Mouse (Mus musculus): Measurements from ENCODE around the gene Cfap61. TPM values are rescaled to one million over a fixed set of nuclear protein-coding genes. Genes with fewer than 3 reads are reported as not detected.
"Not testable (repeated sequence)": the region's sequence is repeated elsewhere in the genome, so short reads cannot be mapped to it uniquely, and the experiment has no call there.

Cfap61 gene
- polyA plus RNA-seq, 1 experiment from 2014 or later, result 2.7 TPM

GRCm38 (mm10) chr2:145903061-145903901, 31.3 kb upstream of the Cfap61 start:
- peak overlapping the region; percentile 63 for H3K4me2 ChIP-seq
- H3K27me3 ChIP-seq (replicated peaks), result no peaks in the 10 kb centered on the region
- peak; percentile 98 for ATAC-seq (ENCODE audit: low FRiP score)
- peaks cover 27% of the 10 kb centered on the region for H3K4me1 ChIP-seq
- WGBS, result under 1% methylated on average over 68 of the region's 68 CpGs
- no peaks in the 10 kb centered on the region for H3K9me3 ChIP-seq (replicated peaks)
- H3K4me3 ChIP-seq (replicated peaks), result peak overlapping the region; percentile 100
- H3K27ac ChIP-seq (replicated peaks), result peak overlapping the region; percentile 84
- peaks cover 4% of the 10 kb centered on the region for H3K36me3 ChIP-seq
- H3K9ac ChIP-seq (replicated peaks), result peak overlapping the region; percentile 93

GRCm38 (mm10) chr2:145903983-145904616, 30.5 kb upstream of the Cfap61 start:
- Histone ChIP-seq H3K4me1 (peaks cover 27% of the 10 kb centered on the region), H3K9ac (replicated peaks) (peak overlapping the region; percentile 93), H3K4me2 (peak overlapping the region; percentile 63), H3K36me3 (peaks cover 10% of the 10 kb centered on the region), H3K27ac (replicated peaks) (0 out of 2 replicates have a peak overlapping the region, but pooled peaks have one; percentile 84), H3K4me3 (replicated peaks) (peak overlapping the region; percentile 100), H3K27me3 (replicated peaks) (no peaks in the 10 kb centered on the region), H3K9me3 (replicated peaks) (no peaks in the 10 kb centered on the region)
- 31% methylated on average over 12 of the region's 12 CpGs for WGBS
- ATAC-seq (ENCODE audit: low FRiP score), result no peak

- Histone ChIP-seq H3K4me3 (replicated peaks) (no peak overlapping the region), H3K27ac (replicated peaks) (no peak overlapping the region), H3K9ac (replicated peaks) (no peak overlapping the region), H3K9me3 (replicated peaks) (no peaks in the 10 kb centered on the region), H3K36me3 (peaks cover 17% of the 10 kb centered on the region), H3K4me2 (no peak overlapping the region), H3K4me1 (peaks cover 27% of the 10 kb centered on the region), H3K27me3 (replicated peaks) (no peaks in the 10 kb centered on the region)
- ATAC-seq (ENCODE audit: low FRiP score), result no peak
- 89% methylated on average over 6 of the region's 6 CpGs for WGBS
Observed at GRCm38 (mm10) chr2:145905156-145905555, 29.4 kb upstream of the Cfap61 start.

GRCm38 (mm10) chr2:145905884-145906283, 28.7 kb upstream of the Cfap61 start:
- not testable (repeated sequence) for H3K27me3 ChIP-seq (replicated peaks); ATAC-seq (ENCODE audit: low FRiP score); H3K9me3 ChIP-seq (replicated peaks); H3K27ac ChIP-seq (replicated peaks); H3K4me2 ChIP-seq; H3K4me3 ChIP-seq (replicated peaks); H3K9ac ChIP-seq (replicated peaks)
- Histone ChIP-seq H3K4me1 (peaks cover 27% of the 10 kb centered on the region), H3K36me3 (peaks cover 21% of the 10 kb centered on the region)
- 49% methylated on average over 4 of the region's 4 CpGs for WGBS

GRCm38 (mm10) chr2:145920941-145921650, 13.5 kb upstream of the Cfap61 start:
- peaks cover 76% of the 10 kb centered on the region for H3K36me3 ChIP-seq

GRCm38 (mm10) chr2:145936975-145937374, 2.4 kb downstream of the Cfap61 start:
- 83% methylated on average over 8 of the region's 8 CpGs for WGBS
- ATAC-seq (ENCODE audit: low FRiP score), result no peak
- Histone ChIP-seq H3K4me3 (replicated peaks) (no peak overlapping the region), H3K4me2 (no peak overlapping the region), H3K9ac (replicated peaks) (no peak overlapping the region), H3K4me1 (peaks cover 9% of the 10 kb centered on the region), H3K27ac (replicated peaks) (no peak overlapping the region), H3K36me3 (peaks cover 8% of the 10 kb centered on the region), H3K9me3 (replicated peaks) (no peaks in the 10 kb centered on the region), H3K27me3 (replicated peaks) (no peaks in the 10 kb centered on the region)

More at GRCm38 (mm10) chr2:145920941-145921650, 13.5 kb upstream of the Cfap61 start:
- Histone ChIP-seq H3K27me3 (replicated peaks) (no peaks in the 10 kb centered on the region), H3K9ac (replicated peaks) (no peak overlapping the region), H3K4me3 (replicated peaks) (no peak overlapping the region), H3K4me2 (no peak overlapping the region), H3K27ac (replicated peaks) (no peak overlapping the region), H3K4me1 (no peaks in the 10 kb centered on the region), H3K9me3 (replicated peaks) (no peaks in the 10 kb centered on the region)
- WGBS, result 95% methylated on average over 8 of the region's 8 CpGs
- ATAC-seq (ENCODE audit: low FRiP score), result no peak

- 76% methylated on average over 3 of the region's 3 CpGs for WGBS
- H3K36me3 ChIP-seq, result no peaks in the 10 kb centered on the region
Observed at GRCm38 (mm10) chr2:145941403-145941802, 6.8 kb downstream of the Cfap61 start.

GRCm38 (mm10) chr2:145944286-145944685, 9.7 kb downstream of the Cfap61 start:
- no peaks in the 10 kb centered on the region for H3K36me3 ChIP-seq
- no peaks in the 10 kb centered on the region for H3K27me3 ChIP-seq (replicated peaks)
- H3K4me3 ChIP-seq (replicated peaks), result no peak overlapping the region
- H3K27ac ChIP-seq (replicated peaks), result no peak overlapping the region
- 61% methylated on average over 3 of the region's 3 CpGs for WGBS
- H3K9ac ChIP-seq (replicated peaks), result no peak overlapping the region
- no peak overlapping the region for H3K4me2 ChIP-seq
- ATAC-seq (ENCODE audit: low FRiP score), result no peak
- peaks cover 8% of the 10 kb centered on the region; the same call in 1 of the 2 replicates for H3K4me1 ChIP-seq
- no peaks in the 10 kb centered on the region for H3K9me3 ChIP-seq (replicated peaks)

More at GRCm38 (mm10) chr2:145941403-145941802, 6.8 kb downstream of the Cfap61 start:
- no peak overlapping the region for H3K4me2 ChIP-seq
- H3K9ac ChIP-seq (replicated peaks), result no peak overlapping the region
- no peak for ATAC-seq (ENCODE audit: low FRiP score)
- H3K27me3 ChIP-seq (replicated peaks), result no peaks in the 10 kb centered on the region
- H3K27ac ChIP-seq (replicated peaks), result no peak overlapping the region
- H3K4me1 ChIP-seq, result no peaks in the 10 kb centered on the region
- no peaks in the 10 kb centered on the region for H3K9me3 ChIP-seq (replicated peaks)
- no peak overlapping the region for H3K4me3 ChIP-seq (replicated peaks)

- no peaks in the 10 kb centered on the region for H3K36me3 ChIP-seq
- no peak overlapping the region; the same call in 1 of the 2 replicates for H3K27ac ChIP-seq (replicated peaks)
- H3K4me3 ChIP-seq (replicated peaks), result no peak overlapping the region
- no peak overlapping the region for H3K9ac ChIP-seq (replicated peaks)
- H3K4me2 ChIP-seq, result no peak overlapping the region
- 70% methylated on average over 7 of the region's 7 CpGs for WGBS
- ATAC-seq (ENCODE audit: low FRiP score), result no peak
- peaks cover 19% of the 10 kb centered on the region; the same call in 1 of the 2 replicates for H3K4me1 ChIP-seq
- no peaks in the 10 kb centered on the region for H3K9me3 ChIP-seq (replicated peaks)
- no peaks in the 10 kb centered on the region for H3K27me3 ChIP-seq (replicated peaks)
Observed at GRCm38 (mm10) chr2:145948402-145948954, 13.9 kb downstream of the Cfap61 start.

GRCm38 (mm10) chr2:145949475-145950068, 15.0 kb downstream of the Cfap61 start:
- Histone ChIP-seq H3K27me3 (replicated peaks) (no peaks in the 10 kb centered on the region), H3K9me3 (replicated peaks) (no peaks in the 10 kb centered on the region), H3K27ac (replicated peaks) (peak overlapping the region; percentile 48; the same call in 1 of the 2 replicates), H3K36me3 (no peaks in the 10 kb centered on the region), H3K4me2 (peak overlapping the region; percentile 17; the same call in 1 of the 2 replicates), H3K9ac (replicated peaks) (no peak overlapping the region), H3K4me3 (replicated peaks) (no peak overlapping the region), H3K4me1 (peaks cover 19% of the 10 kb centered on the region; the same call in 1 of the 2 replicates)
- ATAC-seq (ENCODE audit: low FRiP score), result peak; percentile 43; the same call in 1 of the 2 replicates
- WGBS, result 11% methylated on average over 11 of the region's 11 CpGs

GRCm38 (mm10) chr2:145950239-145950638, 15.7 kb downstream of the Cfap61 start:
- Histone ChIP-seq H3K4me3 (replicated peaks) (no peak overlapping the region), H3K9ac (replicated peaks) (no peak overlapping the region), H3K4me1 (peaks cover 19% of the 10 kb centered on the region; the same call in 1 of the 2 replicates), H3K27me3 (replicated peaks) (no peaks in the 10 kb centered on the region), H3K36me3 (no peaks in the 10 kb centered on the region), H3K4me2 (no peak overlapping the region), H3K27ac (replicated peaks) (no peak overlapping the region), H3K9me3 (replicated peaks) (no peaks in the 10 kb centered on the region)
- WGBS, result 18% methylated on average over 10 of the region's 10 CpGs
- ATAC-seq (ENCODE audit: low FRiP score), result no peak
